Mouse (Mus musculus) retina, embryonic 14.5 days (tissue): ENCODE data around the gene Filip1l.

ENCODE experiments used
- DNase-seq: peaks from one replicate; pipeline ENCODE4 v3.0.0-alpha.2; 2015; ENCODE audit warnings: low spot score

Filip1l gene

GRCm38 (mm10) chr16:57482911-57483310 lies 130.0 kb downstream of the Filip1l start:
- peak; percentile 38 for DNase-seq

GRCm38 (mm10) chr16:57483503-57483902 lies 130.6 kb downstream of the Filip1l start:
- DNase-seq: no peak

GRCm38 (mm10) chr16:57484043-57484795 lies 131.3 kb downstream of the Filip1l start:
- peak; percentile 44 for DNase-seq

GRCm38 (mm10) chr16:57485265-57485664 lies 132.4 kb downstream of the Filip1l start:
- no peak for DNase-seq

- DNase-seq: no peak
These were observed 133.4 kb downstream of the Filip1l start for GRCm38 (mm10) chr16:57486266-57486665.

- DNase-seq: no peak
These were observed 135.8 kb downstream of the Filip1l start for GRCm38 (mm10) chr16:57488661-57489060.

- DNase-seq: no peak
These were observed 137.8 kb downstream of the Filip1l start for GRCm38 (mm10) chr16:57490691-57491090.

- DNase-seq: no peak
These were observed 139.0 kb downstream of the Filip1l start for GRCm38 (mm10) chr16:57491853-57492252.

- DNase-seq: no peak
These were observed 142.7 kb downstream of the Filip1l start for GRCm38 (mm10) chr16:57495476-57496203.

GRCm38 (mm10) chr16:57496437-57497173 lies 143.7 kb downstream of the Filip1l start:
- DNase-seq: peak; percentile 39

GRCm38 (mm10) chr16:57500851-57501250 lies 148.0 kb downstream of the Filip1l start:
- DNase-seq: no peak

GRCm38 (mm10) chr16:57502230-57502629 lies 149.3 kb downstream of the Filip1l start:
- peak; percentile 27 for DNase-seq

GRCm38 (mm10) chr16:57502761-57503160 lies 149.9 kb downstream of the Filip1l start:
- DNase-seq: no peak

GRCm38 (mm10) chr16:57504728-57505127 lies 151.8 kb downstream of the Filip1l start:
- DNase-seq: no peak

- no peak for DNase-seq
These were observed 153.2 kb downstream of the Filip1l start for GRCm38 (mm10) chr16:57506133-57506532.

GRCm38 (mm10) chr16:57508351-57508750 lies 155.5 kb downstream of the Filip1l start:
- DNase-seq: no peak

- no peak for DNase-seq
These were observed 156.2 kb downstream of the Filip1l start for GRCm38 (mm10) chr16:57509099-57509498.

GRCm38 (mm10) chr16:57513562-57513961 lies 160.7 kb downstream of the Filip1l start:
- no peak for DNase-seq

GRCm38 (mm10) chr16:57514371-57514770 lies 161.5 kb downstream of the Filip1l start:
- peak; percentile 13 for DNase-seq

- no peak for DNase-seq
These were observed 162.7 kb downstream of the Filip1l start for GRCm38 (mm10) chr16:57515636-57516035.

- DNase-seq: no peak
These were observed 172.2 kb downstream of the Filip1l start for GRCm38 (mm10) chr16:57525046-57525445.

- no peak for DNase-seq
These were observed 172.6 kb downstream of the Filip1l start for GRCm38 (mm10) chr16:57525476-57525875.

GRCm38 (mm10) chr16:57526893-57527292 lies 174.0 kb downstream of the Filip1l start:
- no peak for DNase-seq
